Mouse (Mus musculus): Measurements from ENCODE around the gene Zbtb45.

Zbtb45 gene

DNA sequence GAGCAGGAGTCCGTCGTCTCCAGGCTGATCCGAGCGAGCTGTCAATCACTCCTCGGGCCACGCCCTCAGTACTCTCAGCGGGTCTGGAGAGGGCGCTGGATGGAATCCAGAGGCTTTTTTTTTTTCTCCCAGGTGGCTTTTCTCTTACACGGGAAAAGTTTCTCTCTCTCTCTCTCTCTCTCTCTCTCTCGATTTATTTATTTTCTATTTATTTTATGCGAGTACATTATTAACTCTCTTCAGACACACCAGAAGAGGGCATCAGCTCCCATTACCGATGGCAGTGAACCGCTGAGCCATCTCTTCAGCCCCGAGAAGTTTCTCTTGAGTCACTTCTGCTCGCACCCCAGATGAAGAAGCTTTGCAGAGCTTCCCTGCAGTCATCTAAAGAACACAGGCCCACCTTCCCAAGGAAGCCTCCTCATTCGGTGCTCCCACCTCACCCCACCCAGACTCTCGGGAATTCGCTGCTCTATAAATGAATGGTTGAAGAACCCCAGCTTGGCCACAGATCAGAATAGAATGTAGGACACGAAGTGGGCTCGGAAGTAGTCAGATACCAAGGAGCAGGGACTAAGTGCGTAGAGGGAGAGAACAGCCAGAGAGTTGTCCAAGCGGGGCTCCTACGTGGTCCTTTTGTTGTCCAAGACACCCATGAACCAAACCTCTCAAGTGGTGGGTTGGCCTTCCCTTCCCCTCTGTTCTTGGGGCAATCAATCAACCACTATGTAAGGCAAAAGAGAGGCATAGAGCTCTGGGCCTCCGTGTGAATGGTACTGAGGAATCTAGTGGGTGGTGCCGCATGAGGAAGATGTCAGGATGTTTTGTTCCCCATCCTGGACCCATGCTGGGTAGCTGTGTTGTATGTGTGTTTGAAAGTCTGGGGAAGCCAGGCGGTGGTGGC, at the start of gene Zbtb45:
Gene Zbtb45 (minus strand): TSS at position 30 of the 904 bp plus-strand sequence.
- no peak for DNase-seq

DNA sequence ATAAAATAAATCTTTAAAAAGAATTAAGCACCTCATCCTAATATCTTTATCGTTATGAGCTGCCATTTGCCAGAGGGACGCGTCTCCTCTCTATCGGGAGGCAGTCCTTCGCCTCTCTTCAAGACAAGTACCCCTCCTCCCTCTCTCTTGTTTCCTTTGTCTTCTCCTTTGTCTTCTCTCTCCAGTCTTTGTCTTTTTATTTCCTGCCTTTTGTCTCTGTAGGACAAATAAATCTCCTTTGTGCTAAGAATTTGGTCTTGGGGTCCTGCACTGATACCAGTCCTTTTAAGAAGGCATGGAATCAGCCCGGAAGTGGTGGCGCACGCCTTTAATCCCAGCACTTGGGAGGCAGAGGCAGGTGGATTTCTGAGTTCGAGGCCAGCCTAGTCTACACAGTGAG, 49.7 kb upstream of the Zbtb45 start:
- DNase-seq, result no peak

DNA sequence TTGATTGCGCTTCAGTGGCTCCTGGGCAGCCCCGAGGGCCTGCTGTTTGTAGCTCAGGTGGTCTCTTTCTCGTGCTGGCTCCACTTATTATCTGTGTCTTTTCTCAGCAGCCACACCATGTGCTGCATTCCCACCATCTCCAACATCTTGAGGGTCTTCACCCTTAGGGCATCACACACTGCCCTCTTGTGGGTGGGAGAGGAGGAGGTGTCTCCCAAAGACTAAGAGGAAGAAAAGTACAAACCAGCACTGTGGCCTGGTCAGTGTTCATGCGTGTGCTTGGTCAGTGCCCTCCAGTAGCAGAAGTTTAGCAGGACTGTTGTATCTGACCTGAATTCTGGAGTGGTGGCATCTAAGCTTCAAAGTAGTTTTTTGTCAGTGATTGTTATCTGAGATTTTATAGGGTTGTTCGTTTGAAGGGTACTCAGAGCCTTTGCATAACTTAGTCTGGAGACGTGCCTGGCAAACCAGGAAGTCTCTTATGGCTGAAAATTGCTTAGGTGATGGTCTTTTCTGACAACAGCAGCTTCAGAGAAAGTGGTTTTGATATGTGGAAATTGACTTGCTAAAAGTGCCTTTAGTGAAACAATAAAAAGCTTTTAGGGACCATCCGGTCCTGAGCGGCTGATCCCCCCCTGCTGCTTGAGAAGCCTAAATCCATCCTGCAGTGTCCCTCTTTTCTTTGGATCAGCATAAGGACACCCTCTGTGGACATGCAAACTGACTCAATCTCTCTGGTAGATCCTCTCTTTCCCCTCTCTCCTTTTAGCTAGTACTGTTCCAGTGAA, 47.3 kb upstream of the Zbtb45 start:
- DNase-seq, result no peak

DNA sequence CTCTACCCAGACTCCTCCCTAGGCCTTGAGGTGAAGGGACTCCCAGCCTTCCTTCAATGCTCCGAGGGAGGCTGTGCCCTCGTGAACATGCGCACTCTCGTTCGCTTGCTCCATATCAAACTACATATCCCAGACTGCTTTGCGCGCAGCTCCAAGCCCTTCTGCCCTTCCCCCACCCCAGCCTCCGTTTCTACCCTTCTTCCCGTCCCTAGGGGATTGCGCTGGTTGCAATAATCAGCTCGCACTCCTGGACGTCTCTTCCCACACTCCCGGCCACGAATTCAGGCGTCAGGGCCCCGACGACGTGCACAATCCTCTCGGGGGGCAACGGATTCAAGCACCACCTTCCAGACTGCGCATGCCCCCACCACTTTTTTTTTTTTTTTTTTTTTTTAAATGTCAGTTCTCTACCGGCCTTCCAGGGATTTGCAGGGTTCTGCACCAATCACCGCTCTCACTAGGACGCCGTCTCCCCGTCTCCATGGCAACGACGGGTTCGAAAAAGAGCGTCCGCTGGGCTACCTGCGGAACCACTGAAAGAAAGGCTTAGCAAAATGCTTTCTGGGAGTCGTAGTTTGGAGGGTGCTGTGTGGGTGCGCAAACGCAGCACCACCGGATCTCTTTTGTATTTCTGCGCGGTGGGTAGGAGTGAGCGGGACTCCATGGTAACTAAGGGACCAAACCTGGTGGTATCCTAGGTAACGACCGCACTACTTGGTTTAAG, 44.6 kb upstream of the Zbtb45 start, which contains the start of gene Mzf1:
Gene Mzf1 (minus strand): TSS at position 478 of the 724 bp plus-strand sequence.
- DNase-seq, result peak; percentile 92

DNA sequence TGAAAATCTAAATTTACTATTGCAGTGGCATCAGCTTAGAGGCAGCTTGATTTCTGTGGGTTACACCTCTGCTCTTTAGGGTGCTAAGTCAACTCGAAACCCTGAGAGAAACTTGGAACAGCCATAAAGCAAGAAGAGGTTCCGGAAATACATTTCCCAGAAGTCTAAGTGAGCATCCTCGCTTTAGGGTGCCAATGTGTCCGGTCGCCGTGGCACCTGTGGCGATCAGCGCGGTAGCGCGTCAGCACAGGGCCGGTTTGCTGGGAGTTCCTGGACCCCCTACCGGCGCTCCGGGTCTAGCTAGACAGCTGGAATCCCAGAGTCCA, 44.1 kb upstream of the Zbtb45 start:
- DNase-seq, result no peak

DNA sequence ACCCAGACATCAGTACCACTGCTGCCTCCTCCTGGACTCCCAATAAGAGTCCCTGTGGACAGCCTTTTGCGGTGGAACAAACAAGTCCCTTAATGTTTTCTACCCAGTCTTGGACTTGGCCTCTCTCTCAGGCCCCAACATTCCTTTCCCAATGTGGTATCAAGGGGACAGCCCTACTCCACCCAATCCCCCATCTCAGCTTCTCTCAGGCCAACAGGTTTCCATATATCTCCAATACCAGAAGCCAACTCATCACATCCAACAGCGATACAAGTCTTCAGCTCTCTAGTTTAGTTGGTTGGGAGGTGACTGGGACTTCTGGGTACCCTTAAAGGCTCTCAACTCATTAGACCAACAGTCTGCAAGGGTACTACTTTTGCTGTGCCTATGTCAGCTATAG, 43.7 kb upstream of the Zbtb45 start:
- no peak for DNase-seq

DNA sequence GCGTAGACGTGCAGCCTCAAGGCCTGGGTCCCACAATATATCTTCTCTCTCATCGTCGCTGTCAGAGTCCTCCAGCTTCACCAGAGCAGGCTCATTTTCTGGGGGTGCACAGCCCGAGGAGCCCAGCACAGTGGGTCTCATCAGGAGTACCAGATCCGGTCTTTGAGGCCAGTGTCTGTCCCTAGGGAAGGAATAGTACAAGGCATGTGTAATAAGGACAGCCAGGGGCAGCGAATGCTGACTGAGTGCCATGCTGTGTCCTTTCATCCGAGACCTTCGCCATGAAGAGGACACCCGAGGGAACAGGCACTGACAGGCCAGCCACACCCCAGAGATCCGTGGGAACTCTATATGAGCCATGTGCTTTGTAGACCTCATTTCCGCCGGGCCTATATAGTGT, 43.2 kb upstream of the Zbtb45 start:
- DNase-seq, result no peak

DNA sequence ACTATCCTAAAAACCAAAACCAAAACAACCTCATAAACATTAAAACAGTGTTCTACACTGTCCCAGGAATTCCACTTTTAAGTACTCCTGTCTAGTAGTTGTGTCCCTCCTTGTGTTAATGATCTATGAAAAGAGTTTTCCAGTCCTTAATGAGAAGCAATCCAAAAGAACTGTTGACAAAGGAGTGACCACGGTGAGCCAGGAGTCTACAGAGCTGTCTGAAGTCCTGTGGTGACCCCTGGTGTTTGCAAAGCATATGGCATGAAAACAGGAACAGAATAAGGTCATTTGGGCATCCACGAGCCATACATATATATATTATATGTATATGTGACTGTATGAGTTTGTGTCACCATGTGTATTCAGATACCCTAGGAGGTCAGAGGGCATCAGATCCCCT, 36.2 kb upstream of the Zbtb45 start:
- peak; percentile 75 for DNase-seq

DNA sequence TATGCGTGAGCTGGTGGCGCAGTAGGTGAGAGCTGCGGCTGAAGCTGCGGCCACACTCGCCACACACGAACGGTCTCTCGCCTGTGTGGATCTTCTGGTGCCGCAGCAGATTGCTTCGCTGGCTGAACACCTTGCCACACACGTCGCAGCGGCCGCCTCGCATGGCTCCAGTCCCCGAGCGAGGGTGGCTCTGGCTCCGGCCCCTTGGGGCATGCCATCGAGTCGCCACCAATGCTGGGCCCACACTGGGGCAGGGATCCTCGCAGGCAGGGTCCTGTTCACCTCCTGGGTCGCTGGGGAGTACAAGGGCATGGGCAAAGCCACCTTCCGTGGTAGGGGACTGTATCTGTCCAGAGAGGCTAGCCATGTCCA, 34.4 kb upstream of the Zbtb45 start:
- no peak for DNase-seq

DNA sequence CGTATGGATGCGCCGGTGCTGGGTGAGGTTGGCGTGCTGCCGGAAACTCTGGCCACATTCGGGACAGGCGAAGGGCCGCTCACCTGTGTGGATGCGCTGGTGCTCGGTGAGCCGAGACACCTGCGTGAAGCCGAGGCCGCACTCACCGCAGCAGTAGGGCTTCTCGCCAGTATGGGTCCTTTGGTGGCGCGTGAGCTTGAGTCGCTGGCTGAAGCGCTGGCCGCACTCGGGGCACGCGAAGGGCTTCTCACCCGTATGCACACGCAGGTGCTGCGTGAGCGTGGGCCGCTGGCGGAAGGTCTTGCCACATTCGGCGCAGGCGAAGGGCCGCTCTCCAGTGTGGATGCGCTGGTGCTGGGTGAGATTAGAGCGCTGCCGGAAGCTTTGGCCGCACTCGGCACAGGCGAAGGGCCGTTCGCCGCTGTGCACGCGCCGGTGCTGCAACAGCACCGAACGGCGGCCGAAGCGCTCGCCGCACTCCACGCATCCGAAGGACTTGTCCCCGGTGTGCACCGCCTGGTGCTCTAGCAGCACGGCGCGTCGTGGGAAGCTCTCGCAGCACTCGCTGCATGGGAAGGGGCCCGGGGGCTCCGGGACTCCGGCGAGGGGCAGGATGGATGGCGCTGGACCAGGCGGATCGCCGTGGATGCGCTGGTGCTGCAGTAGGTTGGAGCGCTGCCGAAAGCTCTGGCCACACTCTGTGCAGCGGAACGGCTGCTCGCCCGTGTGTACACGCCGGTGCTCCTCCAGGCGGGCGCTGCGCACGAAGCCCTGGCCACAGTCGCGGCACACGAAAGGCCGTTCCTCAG, 33.8 kb upstream of the Zbtb45 start:
- peak; percentile 44 for DNase-seq

DNA sequence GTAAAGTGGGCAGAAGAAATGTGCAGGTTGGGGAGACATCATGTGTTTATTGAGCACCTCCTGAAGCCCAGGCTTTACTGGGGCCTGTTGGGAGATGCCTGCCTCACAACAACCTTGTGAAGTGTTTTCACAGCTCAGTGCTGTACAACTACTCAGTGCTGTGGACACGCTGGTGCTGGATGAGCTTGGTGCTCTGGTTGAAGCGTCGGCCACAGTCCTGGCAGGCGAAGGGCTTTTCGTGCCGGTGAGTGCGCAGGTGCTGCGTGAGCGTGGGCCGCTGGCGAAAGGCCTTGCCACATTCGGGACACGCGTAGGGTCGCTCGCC, 33.2 kb upstream of the Zbtb45 start:
- no peak for DNase-seq

DNA sequence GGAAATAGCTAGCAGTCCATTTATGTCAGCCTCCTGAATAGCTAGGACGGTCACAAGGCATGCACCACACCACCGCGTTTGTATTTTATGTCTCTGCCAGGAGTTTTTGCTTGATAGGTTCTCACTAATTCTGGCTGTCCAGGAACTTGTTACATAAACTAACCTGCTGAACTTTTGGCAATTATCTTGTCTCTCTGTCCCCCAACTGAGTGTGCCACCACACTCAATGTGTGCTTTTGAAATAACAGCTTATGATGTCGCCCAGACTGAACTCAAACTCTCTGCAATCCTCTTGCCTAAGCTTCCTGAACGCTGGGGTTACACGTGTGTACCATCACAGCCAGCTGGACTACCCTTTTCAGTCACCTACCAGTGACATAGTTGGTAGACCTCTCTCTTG, 32.7 kb upstream of the Zbtb45 start:
- DNase-seq, result no peak

DNA sequence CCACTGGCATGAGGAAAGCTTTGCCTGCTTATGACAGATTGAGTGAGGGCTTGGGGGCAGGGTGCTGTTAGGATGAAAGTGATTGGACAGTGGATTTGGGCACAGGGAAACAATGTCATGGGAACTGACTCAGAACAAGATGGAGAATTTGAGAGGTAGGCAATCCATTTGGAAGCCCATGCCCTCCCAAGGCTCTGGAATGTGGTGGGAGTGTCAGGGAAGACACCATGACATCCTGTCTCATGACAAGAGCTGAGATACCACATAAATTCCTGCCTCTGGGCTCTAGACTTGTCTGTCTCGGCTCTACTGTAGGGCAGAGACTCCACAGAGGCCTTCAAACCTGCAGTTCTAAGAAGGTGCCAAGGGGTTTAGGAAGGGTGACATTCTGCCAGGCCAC, 31.4 kb upstream of the Zbtb45 start:
- no peak for DNase-seq

DNA sequence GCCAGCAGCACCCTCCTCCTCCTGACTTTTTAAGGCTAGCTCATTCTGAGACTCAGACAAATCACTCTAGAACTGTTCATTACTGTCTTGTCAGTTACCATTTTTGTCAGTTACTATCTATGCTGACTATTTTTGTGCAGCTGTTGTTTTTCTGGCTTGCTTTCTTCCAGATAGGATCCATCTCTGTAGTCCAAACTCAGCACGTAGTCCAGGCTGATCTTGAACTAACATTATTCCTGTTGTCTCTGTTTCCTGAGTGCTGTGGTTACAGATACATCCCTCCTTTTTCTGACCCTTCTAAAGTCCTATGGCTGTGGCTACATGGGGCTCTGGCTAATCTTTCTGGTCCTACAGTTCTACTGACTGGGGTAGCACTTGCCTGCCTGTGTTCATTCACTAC, 29.3 kb upstream of the Zbtb45 start:
- DNase-seq, result no peak

DNA sequence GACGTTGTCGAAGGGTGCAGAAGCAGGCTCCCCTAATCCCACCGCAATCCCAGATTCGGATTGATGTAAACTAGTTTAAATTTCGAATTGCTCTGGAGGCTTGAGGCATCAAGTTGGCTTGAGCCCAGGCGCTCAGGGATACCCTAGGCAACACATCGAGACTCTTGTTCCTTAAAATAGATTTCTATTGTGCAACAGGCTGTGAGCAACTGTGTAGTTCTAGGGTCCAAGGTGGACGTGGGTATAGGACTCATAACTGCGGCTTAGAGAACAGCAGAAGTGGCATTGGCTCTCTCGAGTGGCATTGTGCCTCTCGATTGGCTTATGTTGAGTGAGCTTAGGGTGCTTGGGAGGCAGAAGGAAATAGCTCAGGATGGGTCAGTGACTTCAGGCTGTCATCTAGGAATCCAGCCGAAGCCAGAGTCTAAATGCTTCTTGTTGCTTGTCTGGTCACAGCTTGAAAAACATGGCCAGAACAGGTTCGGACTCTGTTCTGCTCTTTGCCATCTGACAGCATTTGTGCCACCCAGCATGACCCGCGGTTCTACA, 28.9 kb upstream of the Zbtb45 start:
- DNase-seq, result no peak

DNA sequence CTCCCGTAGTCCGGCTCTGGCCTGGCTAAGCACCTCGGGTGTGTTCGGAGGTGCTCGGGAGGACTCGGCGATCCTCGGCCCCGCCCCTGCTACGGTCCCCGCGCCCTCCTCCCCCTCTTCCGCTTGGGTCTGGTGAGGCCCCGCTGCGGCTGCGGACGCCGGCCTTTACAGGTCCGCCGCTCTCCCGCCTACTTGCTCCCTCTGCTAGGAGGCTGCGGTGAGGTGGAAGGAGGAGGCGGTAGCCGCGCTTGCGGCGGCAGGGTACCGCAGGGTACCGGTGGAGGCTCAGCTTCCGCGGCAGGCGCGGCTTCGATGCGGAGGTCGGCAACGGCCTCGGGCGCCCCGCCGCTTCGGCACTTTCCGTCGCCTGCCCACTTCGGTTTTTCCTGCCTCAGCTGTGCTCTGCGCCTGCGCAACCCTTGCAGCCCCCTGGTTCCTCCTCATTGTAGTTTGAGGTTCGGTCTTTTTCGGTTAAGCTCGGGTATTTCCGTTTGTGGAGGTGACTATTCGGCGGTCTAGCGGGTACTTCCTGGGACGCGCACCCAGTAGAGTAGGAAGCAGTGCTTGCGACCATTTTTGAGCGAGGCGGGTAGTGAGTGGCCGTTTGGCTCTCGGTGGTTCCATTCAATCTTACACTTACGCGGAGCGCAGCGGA, 28.2 kb upstream of the Zbtb45 start, which contains the start of gene Ube2m:
Gene Ube2m (minus strand): TSS at position 375 of the 655 bp plus-strand sequence.
- DNase-seq, result peak; percentile 100

DNA sequence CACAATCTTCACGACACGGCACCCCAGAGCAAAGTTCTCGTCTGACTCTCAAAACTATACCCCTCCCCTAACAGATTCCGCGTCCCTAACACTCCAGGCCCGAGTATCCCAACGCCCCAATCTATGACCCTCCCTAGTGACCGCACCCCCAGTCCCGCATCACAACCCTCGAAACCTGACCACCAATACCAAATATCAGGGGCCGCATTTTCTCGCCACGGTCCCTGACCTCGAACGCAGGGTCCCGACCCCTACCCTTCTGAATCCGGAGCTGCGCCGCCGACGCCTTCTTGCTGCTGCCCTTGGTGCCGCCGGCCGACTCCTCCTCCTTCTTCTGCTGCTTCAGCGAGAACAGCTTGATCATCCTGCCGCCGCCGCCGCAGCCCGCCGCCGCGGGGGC, 27.5 kb upstream of the Zbtb45 start:
- DNase-seq, result no peak

DNA sequence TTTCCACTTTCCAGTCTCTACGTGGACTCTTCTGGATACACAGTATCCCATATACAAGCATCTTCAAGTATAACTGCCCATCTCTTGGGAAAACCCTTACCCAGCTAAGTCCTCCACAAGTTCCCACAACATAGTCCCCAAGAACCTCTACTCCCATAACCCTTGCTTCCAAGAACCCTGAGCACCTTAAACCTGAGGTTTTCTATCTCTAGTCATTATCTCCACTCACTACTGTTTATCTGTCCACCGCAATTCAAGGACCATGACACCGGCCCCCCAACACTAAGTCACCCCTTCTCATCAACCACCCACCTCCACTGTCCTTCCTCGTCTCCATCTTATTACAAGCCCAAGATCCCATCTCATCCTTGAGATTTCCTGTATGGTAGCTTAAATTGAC, 27.0 kb upstream of the Zbtb45 start:
- DNase-seq, result no peak

DNA sequence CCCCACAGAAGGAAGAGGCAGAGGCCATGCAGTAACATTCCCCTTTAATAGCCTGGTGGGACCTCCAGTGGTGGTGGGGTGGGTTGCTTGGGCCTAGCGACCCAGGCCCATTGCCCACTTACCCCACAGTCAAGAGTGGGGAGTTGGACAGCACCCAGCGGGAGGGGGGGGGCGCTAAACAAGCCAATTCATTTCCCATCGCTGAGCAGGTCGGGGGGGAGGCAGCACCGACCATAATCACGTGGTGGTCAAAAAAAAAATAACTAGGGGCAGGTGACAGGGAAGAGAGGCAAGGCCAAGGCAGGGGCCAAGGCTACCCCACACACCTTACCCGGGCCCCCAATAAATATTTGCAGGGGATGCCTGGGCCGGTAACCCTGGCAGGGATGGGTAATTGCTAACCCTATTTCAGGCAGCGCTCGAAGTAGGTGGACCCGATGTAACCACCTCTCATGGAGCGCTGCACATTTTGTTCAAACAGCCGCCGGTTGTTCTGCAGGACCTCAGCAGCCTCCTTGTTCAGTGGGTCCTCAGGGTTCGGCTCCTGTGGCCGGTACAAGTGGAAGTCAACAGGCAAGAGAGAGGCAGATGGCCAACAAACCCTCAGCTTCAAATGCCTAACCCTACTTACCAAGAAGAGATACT, 25.5 kb upstream of the Zbtb45 start:
- peak; percentile 57 for DNase-seq

DNA sequence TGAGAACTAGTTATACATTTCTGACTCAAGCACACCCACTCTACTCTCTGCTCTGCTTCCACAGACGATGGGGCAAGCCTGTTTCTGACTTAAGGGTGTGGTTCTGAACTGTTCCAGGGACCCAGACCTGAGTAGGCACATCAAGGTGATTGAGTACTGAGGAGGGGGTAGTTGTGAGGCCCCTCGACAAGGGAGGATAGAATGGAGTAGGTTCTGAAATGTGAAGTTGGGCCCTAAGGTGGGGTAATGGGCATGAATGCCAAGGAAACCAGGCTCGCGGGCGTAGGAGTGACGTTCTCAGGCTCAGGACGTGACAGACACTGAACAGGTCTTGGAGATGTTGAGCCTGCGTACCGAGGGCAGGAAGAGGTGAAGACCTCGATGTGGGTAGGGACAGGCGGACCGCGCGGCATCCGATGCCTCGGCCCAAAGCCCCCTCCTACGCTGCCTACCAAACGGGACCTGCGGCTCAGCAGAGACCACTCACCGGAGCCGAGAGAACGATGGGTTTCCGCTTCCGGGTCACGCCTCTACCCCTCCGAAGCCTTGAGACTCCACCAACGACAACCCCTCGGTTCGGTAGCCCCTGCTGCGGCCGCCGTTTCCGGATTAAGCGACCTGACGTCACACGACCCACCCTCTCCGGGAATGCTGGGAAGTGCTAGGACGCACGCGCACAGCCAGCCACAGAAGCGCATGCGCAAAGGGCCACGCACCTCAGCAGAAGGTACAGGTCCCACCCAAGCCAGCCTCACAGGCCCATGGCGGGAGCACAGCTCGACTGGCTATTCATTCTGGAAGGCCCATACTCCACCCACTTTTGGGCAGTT, 24.5 kb upstream of the Zbtb45 start, which contains the start of gene Chmp2a:
Gene Chmp2a (minus strand): TSS at position 660 of the 830 bp plus-strand sequence.
- DNase-seq, result peak; percentile 98
